Mouse (Mus musculus) frontal cortex, postnatal 36 days (tissue): ENCODE results near the gene Zc3h10.
"Not testable (repeated sequence)": the region's sequence is repeated elsewhere in the genome, so short reads cannot be mapped to it uniquely, and the experiment has no call there.

Experiments
- DNase-seq, 2 experiments: peaks; one replicate each; pipeline ENCODE4 v3.0.0; 2022; ENCODE audit warnings: low spot score in 2 of 2

Zc3h10 gene

GRCm38 (mm10) chr10:128555567-128555966 is 8.0 kb upstream of the Zc3h10 start:
- DNase-seq = not testable (repeated sequence)

DNA sequence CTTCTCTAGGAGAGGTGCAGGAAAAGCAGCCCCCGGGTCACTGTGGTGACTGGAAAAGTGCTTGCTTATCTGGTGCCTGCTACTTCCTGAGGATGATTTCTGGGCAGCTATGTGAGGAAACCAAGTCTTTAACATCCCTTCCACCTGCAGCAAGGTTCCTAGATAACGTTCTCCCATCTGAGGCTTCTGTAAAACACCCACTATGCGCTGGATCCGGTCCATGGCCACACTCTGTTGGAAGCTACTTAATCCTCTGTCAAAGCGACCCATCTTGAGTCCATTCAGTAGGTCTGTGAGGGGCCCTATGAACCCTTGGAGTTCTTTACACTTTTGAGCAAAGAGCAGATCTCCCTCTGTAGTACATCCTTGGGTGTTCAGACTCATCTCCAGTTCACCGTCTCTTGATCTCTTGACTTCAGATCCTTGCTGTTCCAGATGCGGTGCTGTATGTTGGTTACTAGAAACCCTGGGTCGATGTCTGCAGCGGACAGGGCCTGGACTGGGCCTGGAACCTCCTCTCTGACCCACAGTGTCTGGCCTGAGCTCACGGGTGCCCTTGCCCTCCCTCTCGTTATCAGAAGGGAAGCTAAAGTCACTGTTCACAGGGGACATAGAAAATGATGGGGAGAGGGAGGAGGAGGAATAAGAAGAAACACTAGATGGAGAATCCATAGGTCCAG is 2.7 kb upstream of the Zc3h10 start:
- DNase-seq = not testable (repeated sequence)

- DNase-seq = not testable (repeated sequence)
These were observed 2.1 kb upstream of the Zc3h10 start for GRCm38 (mm10) chr10:128549682-128550057.

DNA sequence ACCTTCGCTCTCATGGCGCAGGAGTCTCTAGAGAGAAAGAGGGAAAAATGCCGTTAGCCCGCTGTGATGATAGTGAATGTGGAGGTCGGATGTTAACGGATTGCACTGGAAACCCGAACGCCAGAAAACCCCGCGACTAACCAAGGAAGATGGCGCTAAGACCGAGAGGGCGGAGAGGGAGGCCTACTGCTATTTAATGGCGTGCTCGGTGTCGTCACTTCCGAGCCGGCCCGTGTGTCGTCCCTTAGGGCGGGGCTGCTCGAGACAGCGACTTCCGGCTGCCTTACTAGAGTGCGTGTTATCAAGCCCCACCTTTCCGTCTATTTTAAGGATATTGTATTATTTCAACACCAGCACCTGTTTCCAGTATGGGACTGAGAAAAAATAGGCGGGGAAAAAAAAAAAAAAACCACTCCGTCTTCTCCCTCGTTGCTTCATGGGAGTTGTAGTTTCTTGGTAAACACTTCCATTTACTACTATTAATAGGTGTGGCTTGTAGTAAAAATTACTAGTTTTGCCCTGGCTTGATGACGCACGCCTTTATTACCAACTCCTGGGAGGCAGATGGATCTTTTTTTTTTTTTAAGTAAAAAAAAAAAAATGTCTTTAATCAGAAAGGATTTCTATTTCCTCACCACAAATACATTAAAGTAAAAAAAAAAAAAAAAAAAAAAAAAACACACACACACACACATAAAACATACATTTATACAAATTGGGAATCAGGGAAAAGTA is 1.5 kb upstream of the Zc3h10 start, which contains the start of gene Rpl41:
Gene Rpl41 (minus strand): TSS at position 359 of the 735 bp plus-strand sequence.
- DNase-seq = peak; percentile 88 to 93

GRCm38 (mm10) chr10:128548051-128548791 is 647 bp upstream of the Zc3h10 start:
- DNase-seq = not testable (repeated sequence)

DNA sequence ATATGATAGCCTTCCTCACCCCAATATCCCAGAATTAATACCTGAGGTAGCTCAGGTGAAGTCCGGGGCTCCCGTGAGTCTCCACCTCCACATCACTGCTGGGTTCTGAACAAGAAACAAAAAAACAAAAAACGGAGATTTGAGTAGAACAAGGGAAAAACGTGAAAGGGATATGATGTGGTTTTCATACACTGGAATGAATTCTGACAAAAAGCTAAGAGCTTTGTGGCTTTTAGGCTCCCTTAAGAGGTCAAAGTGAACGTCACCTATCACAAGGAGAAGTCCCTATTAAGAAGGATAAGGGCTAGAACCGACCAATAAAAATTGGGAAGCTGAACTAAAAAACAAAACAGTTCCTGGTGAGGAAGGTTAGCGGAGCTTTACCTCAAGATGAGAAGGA is 787 bp downstream of the Zc3h10 start:
- no peak for DNase-seq

DNA sequence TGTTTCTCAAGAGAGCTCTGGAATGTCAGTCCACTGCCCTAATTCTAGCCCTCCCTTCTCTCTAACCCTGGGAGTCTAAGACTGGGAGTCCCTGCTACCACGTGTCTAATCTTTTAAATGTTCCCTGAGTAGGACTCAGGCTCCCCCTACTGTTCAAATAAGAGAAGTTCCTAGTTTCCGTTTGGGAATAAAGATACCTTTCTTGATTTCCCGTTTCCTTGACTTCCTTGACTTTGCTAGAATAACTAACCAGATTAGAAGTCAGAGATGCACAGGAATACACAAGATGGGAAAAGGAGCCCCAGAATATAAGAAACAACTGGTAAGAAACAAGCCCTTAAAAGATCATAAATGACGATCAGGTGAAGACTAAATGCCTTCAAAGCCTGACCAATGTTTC is 1.2 kb downstream of the Zc3h10 start:
- DNase-seq = no peak

DNA sequence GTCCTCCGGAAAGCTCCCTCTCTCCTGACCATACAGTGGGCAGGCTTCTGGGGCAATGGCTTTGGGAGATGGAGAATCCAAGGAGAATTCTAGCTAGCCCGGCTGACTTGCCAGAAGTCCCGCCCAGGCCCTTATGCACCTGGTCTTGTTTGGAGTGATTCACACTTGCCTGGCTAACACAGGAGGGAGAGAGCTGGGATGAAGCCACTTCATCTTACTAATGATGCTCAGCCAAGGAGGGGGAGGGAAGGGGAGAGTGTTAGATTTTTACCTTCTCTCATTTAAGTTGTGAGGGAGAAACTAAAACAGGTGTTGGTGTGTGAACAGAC is 2.0 kb downstream of the Zc3h10 start:
- no peak for DNase-seq

DNA sequence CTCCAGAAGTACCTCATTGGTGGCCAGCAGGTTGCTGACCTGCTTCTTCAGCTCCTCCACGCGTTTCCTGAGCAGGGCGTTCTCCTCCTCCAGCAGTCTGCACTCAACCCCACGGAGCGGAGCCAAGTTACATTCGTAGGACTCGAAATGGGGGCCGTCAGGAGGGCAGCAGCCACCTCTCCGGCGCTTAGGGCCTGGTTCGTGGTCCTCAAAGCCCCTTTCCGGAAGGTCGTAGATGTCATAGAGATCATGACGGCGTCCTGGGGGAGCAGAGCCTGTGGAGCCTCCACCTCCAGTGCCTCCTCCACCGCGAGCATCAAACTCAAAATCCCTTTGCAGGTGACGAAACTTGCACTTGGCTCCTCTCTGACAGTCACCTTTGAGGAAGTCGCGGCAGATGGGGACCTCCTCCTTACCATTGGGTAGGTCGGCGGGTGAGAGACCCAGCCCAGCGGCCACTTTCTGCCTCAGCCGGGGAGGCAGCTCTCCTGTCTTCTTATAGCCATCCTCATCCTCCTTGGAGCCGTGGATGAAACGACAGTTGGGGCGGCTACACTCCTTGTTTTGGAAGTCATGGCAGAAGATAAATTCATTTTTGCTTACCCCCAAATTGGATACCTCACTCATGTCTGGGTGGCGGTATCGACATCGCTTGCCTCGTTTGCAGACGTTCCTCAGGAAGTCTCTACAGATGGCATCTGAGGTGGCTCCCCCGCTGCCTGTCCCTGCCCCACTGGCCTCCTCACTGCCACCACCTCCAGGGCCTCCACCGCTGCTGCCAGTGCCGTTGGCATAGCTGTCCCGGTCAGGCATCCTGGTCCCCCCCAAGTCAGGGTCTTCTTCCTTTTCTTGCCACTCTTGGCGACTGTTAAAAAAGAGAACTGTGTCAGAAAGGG is 2.7 kb downstream of the Zc3h10 start:
- no peak for DNase-seq

DNA sequence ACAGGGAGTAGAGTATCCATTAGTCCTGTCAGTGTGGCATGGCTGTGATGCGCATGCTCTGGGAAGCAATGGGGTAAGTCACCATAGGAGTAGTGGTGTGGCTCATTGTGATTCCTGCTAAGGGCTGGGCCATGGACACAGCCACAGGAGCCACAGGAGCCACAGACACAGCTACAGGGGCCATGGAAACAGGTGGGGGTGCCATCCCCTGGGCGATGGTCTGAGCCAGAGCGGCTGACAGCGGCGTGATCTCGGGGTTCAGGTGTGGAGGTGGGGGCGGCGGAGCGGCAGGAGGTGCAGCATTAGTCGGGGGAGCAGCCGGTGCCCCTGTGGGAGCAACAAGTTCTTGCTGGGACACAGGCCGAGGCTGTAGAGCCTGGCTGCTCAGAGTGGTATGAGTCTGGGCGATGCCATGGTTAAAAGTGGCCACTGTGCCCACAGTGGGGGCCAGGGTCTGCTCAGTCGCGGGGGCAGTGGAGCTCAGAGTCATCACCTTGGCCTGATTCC is 3.4 kb downstream of the Zc3h10 start:
- no peak for DNase-seq

- no peak for DNase-seq
These were observed 4.5 kb downstream of the Zc3h10 start for GRCm38 (mm10) chr10:128543100-128543499.

GRCm38 (mm10) chr10:128538340-128538870 is 9.2 kb downstream of the Zc3h10 start:
- DNase-seq = no peak

DNA sequence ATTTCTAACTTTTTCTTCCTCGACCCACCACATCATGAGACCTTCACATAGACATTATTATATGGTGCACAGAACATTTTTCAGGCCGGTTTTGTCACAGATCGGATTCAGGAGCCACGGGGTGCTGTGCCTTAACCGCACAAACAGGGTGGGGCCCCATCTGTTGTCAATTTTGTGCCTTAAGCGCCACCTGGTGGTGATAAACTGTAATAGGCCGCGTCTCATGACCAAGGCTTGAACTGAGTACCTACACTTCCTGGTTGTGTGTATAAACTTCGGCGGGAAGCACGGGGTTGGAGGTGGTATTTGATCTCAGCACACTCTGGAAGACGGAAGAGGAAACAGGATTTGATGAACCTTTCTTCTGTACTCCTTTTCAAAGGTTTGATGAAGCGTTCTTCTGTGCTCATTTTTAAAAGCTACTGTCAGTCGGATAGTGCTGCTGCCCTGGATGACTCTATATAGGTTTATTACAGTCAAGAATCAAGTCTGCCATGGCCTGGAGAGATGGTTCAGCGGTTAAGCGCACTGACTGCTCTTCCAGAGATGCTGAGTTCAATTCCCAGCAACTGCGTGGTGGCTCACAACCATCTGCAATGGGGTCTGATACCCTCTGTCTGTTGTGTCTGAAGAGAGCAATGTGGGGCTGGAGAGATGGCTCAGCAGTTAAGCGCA is 11.2 kb downstream of the Zc3h10 start:
- peak; percentile 84 to 92 for DNase-seq

DNA sequence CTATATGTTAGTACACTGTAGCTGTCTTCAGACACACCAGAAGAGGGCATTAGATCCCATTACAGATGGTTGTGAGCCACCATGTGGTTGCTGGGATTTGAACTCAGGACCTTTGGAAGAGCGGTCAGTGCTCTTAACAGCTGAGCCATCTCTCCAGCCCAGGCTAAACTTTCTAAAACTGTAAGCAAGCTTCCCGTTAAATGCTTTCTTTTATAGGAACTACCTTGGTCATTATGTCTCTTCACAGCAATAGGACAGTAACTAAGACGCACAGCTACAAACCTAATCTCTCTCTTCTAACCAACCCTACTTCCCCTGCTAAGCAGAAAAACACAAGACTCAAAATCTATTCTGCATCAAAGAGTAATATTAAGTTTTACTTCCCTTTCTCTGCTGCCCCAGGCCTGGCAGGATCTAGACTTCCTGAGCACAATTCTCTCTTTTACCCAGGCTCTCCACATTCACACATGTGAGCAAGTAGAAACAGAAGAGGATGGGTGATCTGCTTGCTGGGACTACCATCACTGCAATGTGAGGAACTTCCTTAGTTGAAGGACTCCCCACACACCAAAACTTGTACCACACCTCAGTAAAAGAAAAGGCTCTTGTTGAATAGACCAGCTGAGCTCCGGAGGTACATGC is 11.8 kb downstream of the Zc3h10 start:
- DNase-seq = no peak

- DNase-seq = no peak
These were observed 12.4 kb downstream of the Zc3h10 start for GRCm38 (mm10) chr10:128535206-128535605.

DNA sequence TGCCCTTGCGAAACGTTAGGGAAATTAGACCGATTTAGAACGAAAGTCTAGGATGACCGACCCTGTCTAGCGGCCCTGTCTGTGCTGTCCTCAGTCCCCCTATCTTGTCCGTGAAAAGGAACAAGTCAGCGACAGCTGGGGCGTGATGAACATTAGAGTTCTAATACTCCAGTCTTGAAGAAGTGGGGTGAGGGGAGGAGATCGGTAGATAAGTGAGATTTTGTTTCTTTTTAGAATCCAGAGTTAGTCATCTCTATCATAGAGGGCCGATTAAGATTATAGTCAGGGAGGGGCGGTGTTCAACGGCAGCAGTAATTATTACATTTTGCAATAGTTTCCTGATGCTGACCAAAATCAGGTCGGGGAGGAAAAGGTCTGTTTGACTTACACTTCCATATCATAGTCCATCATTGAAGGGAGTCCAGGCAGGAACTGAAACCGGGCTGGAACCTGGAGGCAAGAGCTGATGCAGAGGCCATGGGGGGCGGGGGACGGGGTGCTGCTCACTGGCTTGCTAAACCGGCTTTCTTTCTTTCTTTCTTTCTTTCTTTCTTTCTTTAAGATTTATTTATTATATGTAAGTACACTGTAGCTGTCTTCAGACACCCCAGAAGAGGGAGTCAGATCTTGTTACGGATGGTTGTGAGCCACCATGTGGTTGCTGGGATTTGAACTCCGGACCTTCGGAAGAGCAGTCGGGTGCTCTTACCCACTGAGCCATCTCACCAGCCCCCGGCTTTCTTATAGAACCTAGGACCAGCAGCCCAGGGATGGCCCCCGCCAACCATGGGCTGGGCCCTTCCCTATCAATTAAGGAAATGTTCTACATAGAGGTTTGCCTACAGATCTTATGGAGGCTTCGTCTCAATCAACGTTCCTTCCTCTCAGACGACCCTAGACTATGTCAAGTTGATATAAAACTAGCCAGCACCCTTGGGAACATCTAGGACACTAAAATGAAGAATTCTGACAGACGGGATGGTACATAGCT is 20.9 kb downstream of the Zc3h10 start:
- no peak for DNase-seq

DNA sequence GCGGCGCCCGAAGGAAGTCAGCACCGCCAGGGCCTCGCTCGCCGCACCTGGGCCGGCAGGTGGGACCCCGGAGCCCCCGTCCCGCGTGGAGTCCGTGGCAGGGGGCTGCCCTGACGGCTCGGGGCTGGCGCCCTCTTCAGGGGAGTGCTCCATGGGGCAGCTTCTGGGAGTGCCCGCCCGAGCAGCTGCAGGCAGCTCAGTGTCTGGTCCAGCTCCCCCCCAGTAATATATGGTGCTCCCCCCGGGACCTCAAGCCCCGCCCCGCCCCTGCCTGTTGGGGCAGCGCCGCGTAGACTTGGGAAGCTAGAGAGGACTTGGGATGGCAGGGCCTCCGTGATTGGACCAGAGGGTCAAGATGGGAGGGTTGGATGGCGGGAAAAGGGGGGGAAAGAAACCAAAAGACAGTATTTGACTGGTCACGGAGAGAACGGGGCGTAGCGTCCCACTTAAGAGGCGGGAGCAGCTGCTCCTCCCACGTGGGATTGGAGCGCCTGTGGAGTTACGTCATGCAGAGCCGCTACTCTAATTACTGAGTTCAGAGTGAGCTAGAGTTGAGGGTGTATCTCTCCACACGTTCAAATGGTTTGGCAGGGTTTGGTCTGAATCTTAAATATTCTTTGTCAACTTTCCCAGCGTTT is 21.8 kb downstream of the Zc3h10 start, which contains the start of gene Esyt1:
Gene Esyt1 (minus strand): TSS at position 201 of the 638 bp plus-strand sequence.
- DNase-seq = peak; percentile 80 to 90
